Mouse (Mus musculus) olfactory bulb, adult 2 months (tissue): ENCODE data around the gene Gm16181.

Source experiments
- CTCF ChIP-seq: fragments of 200-500 bp; IDR thresholded peaks from 2 replicates; pipeline ENCODE4 v1.5.1; 2012; ENCODE audit warnings: low read depth, mild to moderate bottlenecking, low read length, moderate library complexity; ENCODE audit not compliant: insufficient read depth
- POLR2A ChIP-seq: fragments of 200-500 bp; IDR thresholded peaks from 2 replicates; pipeline ENCODE4 v1.6.1; 2012; ENCODE audit warnings: mild to moderate bottlenecking, low read depth, low read length, moderate library complexity; ENCODE audit not compliant: insufficient read depth

DNA sequence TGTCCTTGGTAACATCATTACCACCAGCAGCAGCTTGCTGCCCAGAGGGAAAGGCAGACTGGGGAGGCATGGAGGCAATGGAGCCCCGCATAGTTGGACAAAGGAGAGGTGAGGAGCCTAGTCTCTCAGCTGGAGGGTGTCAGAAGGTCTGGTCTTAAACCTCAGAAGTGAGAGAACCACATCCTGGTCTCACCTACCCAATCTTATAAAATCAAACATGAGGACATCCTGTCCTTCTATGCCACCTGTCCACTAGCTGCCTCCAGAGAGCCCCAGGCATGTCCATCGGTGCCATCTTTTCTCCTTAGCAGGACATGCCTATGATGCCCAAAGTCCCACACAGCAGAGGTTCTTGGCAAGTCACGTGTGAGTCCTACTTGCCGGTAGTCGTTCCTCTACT, 40.5 kb upstream of the Gm16181 start:
- TF ChIP-seq CTCF (no peak), POLR2A (no peak)
